Mouse (Mus musculus) cerebral cortex, adult 2 months (tissue): ENCODE data around the gene Hras.

ENCODE experiments used
- WGBS: fragments of 180-500 bp; shearing (Covaris S2); methylation state at CpG from one replicate; pipeline ENCODE4 v1.1.7; 2018; 5-methylcytosine and 5-hydroxymethylcytosine counted together

The Hras gene

DNA sequence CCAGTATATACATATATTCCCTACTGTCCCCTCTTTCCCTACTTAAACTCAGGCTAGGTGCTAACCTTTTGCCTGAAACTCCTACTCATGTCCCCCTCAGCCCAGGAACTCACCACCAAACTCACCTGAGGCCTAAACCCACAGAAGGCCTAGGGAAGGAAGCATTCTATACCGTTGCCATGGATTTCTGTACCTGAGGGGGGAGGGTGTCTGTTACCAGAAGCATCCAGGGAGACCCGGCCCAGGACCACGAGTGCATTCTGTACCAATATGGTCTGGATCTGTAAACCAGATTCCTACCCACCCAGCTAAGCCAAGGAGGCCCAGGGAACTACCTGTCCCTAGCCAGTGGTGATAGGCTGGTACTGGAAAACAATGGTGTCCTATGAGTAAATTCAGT, 20.5 kb upstream of the Hras start:
- 82% methylated on average over 3 of the region's 3 CpGs for WGBS

DNA sequence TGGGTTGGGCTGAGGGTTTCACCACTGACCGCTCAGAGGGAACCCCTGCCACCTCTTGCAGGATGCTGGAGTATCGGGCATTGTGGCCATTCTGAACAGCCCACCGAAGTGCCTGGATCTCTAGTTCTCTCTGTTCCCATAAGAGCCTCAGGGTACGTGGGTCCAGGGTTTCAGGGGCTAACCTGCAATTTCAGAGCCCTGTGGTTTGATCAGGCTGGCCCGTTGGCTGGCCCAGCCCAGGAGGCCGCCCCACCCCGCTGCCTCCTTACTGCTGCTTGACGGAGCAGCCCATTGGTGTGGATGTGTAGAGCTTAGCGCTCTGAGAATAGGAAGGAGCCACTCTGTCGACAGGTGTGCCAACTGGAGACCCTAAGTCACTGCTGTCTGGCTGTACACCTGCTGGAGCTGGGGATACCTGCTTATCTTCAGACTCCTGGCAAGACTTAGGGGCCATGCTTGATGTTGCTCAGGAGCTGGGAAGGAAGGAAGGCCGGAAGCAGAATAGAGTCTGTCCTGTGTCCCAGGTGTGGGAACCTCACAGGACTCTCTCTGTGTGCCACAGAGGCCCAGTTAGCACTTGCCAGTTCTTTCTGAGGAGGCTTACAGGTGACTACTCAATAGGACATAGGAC, 19.9 kb upstream of the Hras start, which contains the start of gene Lmntd2:
Gene Lmntd2, minus strand, starts transcription at position 476 of the 631 bp plus-strand sequence.
- 96% methylated on average over 11 of the region's 11 CpGs for WGBS

DNA sequence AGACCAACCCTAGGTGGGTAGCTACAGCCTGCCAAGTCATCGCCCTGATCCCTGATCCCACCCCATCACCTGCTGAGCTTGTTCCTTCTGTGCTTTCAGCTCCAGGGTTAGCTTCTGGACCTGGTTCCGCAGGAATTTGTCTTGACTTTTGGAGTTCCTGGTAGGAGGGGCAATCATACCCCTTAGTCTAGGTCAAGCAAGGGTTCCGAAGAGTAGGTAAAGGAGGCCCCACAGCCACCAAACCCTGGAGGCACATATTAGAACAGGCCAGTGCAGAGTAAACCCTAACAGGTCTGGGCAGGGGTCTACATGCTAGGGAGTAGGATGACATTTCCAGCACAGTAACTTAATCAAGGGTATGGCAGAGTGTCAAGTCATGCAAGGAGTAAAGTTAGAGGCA, 19.3 kb upstream of the Hras start:
- 86% methylated on average over 3 of the region's 3 CpGs for WGBS

DNA sequence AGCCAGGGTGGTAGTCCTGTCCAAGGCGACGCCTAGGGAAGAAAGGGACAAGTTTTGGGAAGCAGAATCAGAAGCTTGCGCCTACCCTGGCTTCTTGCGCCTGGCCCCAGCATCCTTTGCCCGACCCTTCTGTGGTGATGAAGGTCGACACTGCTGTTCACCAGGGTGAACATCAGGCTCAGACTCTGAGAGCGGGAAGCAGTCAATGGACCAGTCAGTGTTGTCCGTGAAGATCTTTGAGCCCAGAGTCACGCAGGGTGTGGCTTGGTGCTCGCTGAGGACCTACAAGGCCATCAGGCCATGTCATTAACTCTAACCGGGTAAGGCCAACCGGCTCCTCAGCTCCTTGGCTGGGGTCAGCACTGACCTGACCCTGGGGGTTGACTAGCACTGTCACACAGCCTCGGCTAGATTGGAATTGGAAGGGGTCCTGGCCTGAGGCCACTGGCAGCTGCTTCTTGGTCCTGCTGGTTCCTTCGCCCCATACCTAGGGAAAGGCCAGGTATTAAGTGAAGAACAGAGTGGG, 16.9 kb upstream of the Hras start:
- 93% methylated on average over 14 of the region's 14 CpGs for WGBS

DNA sequence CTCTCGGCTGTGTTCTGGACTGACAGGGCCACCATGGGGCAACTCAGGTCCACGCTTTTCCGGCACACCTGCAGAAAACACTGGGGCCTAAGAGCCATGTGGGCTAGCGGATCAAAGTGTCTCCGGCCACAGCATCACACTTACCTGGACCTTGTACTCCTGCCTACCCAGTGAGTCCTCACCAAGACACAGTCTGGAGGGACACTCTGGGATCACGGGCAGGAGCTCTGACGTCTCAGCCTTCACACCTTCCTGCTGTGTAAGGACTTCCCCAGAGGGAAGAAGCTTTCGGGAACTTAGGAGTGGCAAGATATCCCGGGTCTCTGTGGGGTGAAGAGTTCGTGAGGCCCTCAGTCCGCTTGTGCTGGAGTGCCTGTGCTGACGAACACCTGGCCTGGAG, 16.3 kb upstream of the Hras start:
- 87% methylated on average over 12 of the region's 12 CpGs for WGBS

DNA sequence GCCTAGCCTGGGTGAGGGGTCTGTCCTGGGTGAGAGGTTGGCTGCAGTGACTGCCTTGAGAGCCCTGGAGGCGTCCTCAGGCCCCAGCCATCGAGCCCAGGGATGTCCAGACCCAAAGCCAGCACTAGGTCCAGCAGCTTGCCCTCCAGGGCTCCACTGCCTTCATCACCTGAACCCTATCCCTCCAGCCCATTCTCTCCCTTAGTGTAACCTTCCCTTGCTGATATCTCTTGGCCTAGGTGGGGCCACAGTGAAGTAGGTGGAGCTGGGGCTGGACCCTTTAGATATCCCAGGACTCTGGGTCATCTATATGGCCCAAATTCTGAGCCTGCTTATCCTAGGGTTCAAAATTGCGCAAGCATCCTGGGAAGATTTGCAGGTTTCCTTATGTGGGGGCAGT, 15.7 kb upstream of the Hras start:
- 81% methylated on average over 3 of the region's 3 CpGs for WGBS

DNA sequence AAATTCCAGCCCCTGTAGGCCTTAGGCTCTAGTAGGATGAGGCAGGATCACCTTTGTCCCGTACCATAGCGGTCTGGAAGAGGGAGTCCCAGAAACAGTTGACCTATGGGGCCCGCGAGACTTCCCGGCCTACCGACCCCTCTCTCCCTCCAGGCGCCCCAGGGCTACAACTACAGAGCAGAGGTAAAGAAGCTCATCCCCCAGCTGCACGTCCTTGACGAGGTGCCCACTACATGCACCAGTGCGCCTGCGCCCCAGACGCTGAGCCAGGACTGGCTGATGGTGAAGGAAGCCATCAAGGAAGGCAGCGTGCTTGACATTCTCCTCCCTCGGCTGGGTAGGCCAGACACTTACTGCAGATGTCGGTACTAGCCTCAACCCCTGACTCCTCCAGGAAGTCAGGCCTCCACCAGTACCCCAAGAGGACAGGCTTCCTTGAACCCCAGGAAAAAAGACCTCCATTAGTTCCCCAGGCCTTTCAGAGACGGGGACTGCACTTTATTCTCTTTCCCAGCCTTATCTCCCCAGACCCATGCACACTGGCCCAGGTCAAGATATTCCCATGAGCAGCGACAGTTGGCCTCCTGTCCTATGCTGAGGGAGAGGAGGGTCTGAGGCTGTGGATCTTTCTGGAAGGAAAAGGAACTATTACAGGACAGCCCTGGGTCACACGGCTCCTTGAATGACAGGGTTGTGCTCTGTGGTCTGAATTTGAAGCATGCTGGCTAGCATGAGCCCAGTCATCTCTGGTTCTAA, 12.6 kb upstream of the Hras start:
- WGBS, result 95% methylated on average over 18 of the region's 18 CpGs

DNA sequence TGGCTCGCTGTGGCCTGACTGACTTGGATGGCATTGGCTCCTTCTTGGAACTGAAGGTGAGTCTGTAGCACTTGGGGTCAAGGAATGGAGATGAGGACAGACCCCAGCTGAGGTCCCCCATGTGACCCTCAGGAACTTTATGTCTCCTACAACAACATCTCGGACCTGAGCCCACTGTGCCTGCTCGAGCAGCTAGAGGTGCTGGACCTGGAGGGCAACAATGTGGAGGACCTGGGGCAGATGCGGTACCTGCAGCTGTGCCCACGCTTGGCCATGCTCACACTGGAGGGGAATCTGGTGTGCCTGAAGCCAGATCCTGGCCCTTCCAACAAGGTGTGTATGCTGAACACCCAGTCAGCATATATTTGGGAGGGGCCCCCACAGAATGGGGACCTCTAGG, 11.7 kb upstream of the Hras start:
- 94% methylated on average over 5 of the region's 5 CpGs for whole genome bisulfite sequencing

DNA sequence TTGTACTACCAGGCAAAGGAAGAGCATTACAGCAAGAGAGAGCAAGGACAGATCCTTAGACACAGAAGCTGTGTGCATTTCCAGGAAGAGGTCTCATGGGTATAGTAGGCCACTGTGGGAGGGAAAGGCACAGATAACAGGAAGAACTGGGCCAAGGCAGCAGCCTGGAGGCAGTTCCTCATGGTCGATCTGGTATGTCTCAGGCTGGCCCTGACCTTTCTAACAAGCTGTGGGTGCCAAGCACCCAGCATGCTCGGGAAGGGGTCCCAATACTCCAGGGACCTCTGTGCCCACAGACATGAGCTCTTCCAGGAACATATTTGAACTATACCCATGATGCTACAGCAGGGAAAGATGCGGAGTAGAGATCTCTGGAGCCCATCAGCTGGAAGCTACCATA, 10.7 kb upstream of the Hras start:
- WGBS, result 81% methylated on average over 3 of the region's 3 CpGs

DNA sequence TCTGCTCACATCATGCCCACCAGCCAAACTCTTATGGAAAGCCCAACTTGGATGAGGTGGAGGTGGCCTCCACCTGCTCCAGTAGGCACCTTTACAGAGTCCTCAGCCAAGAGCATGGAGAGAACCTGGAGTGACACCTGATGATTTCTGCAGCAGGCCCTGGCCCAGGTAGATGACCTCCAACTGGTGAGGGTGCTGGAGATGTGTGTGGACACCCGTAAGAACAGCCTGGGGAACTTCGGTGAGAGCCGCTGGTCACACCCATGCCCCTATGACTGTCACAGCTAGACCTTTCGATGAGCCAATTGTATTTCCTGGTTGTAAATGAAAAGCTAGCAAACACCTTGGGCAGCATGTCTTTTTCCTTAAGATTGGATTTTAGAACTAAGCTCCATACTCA, 4.3 kb upstream of the Hras start:
- 97% methylated on average over 4 of the region's 4 CpGs for WGBS

DNA sequence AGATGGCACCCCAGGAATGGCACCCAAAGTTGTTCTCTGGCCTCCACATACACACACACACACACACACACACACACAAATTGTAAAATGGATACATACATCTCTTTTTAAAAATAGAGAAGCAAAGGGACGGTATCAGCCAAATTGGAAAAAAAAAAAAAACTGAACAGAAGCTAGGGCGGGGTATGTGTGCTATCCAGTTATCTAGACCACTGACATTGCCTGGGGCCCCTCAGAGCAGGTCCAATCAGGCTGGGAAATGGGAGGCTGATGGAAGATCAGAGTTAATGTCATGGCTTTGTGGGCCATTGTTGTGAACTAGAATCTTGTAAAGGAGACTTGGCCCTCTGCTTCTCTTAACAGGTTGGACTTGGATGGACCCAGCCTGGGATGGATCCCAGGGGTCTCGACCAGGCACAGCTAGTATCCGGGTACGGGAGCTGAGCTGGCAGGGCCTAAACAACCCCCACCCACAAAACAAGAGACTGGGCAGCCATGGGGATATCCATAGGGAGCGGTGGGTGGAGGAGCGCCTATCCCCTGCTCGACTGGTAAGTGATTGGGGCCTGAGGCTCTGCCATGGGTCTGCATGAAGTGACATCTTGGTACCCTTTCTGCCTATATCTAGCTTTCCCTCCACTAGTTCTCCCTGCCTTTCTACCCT, 2.9 kb upstream of the Hras start:
- WGBS, result 96% methylated on average over 8 of the region's 8 CpGs

DNA sequence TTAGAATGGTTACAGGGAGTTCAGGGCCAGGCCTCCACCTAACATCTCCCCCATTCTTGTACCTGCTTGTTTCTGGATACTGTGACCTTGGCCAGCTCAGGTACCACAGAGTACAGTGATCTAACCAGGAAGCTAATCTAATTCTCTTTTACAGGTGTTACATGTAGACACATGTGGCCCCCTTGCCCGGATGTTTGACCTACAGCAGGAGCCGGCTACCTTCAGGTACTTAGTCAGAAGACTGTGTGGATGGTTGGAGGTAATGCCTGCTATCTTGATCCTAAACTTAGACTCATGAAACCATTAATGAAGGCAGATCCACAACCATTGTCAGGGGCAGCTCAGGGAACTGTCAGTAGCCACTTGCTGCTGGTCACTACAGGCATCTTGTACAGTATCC, 1.9 kb upstream of the Hras start:
- WGBS, result 94% methylated on average over 2 of the region's 2 CpGs

DNA sequence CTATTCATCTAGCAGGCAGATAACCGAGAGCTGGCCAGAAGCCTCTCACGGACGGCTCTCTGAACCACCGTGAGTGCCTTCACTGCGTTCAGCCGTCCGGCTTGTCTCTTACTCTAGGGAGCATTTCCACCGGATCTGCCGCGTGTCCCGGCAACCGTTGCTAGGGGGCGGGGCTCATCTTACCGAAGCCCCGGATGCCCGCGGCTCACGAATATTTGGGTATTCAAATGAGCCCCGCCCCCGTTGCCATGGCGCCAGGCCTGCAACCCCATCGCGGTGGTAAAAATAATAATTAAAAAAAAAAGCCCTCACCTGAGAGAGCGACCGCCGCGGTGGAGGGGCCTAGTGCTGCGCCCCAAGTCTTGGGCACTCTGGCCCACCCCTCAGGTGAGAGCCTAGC, 1.0 kb upstream of the Hras start:
- WGBS, result 2% methylated on average over 28 of the region's 28 CpGs

DNA sequence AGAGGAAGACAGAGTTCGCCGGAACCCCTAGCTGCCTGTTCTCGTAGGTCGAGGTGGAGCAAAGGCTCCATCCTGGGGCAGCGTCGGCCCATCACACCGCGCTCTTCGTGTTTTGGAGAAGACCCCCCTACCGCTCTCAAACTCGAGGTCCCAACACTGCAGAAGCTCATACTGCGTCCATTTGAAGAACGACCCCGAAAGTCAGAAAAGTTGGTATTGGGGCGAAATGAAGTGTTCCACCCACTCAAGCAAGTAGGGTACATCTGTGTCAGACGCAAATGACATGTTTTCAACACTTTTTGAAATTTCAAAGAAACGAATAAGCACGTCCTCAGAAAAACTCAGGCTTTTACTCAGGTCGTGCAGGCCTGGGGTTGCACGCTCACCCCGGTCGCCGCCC, 604 bp upstream of the Hras start:
- under 1% methylated on average over 23 of the region's 23 CpGs for WGBS

DNA sequence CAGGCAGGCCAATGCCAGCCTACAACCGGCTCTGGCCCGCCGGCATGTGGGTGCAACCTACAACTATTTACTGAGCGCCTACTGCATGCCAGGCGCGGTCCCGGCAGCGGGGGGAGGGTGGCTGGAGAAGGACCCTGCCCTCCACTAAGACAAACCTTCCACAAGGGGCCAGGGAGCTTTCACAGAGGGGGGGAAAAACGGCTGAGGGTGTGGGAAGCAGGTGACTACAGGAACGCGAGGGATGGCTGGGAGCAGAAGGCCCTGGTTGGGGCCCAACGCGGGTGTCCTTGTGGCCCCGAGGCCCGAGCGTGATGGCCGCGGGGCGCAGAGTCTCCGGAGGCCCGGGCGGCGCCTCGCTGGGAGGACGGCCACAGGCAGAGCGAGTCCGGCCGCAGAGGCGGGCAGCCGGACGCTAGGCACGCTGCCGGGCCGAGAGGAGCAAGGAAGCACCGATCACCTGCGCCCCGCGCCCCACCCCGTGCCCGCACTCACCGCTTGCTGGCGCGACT, 403 bp downstream of the Hras start:
- under 1% methylated on average over 43 of the region's 43 CpGs for WGBS

DNA sequence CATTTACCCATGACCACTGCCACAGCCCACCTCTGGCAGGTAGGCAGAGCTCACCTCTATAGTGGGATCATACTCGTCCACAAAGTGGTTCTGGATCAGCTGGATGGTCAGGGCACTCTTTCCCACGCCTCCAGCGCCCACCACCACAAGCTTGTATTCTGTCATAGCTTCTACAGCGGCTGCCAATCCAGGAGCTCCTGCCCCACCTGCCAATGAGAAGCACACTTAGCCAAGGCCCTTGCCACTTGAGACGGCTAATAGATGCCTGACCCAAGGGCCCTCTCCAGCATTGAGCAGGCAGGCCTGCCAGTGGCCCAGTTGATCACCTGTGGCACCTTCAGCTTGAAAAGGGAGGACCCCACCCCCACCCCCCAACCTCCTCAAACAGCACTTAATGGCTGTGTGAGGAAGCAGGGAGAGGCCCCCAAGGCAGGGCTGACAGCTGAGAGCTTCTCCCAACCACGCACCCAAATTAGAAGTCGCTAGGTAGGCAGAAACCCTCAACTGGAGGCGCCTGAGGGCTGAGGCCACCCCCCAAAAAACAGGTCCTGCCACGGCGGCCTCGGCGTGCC, 943 bp downstream of the Hras start:
- WGBS, result 23% methylated on average over 12 of the region's 12 CpGs

DNA sequence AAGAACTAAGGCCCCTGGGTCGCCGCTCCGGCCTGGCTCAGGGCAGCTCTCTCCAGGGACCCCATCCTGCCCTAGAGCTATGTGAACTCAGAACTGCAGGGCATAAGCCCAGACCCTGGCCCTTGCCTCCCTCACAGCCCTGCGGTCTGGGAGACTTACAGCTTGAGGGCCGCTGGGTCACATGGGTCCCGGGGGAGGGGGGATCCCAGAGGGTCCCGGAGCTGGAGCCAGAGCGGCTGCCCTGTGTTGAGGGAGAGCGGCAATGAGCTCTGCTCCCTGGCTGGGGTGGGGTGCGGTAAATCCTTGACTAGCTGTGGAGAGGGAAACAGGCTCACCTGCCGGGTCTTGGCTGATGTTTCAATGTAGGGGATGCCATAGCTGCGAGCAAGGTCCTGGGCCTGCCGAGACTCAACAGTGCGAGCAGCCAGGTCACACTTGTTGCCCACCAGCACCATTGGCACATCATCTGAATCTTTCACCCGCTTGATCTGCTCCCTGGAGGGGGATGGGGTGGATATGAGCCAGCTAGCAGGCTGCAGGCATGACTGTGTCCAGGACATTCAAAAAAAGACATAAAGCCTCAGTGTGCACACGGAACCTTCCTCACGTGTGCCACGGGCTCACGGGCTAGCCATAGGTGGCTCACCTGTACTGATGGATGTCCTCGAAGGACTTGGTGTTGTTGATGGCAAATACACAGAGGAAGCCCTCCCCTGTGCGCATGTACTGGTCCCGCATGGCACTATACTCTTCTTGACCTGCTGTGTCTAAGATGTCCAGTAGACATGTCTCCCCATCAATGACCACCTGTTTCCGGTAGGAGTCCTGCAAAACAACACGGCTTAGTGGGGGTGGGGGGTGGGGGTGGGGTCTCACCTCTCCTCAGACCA, 1.8 kb downstream of the Hras start:
- 85% methylated on average over 24 of the region's 24 CpGs for WGBS

DNA sequence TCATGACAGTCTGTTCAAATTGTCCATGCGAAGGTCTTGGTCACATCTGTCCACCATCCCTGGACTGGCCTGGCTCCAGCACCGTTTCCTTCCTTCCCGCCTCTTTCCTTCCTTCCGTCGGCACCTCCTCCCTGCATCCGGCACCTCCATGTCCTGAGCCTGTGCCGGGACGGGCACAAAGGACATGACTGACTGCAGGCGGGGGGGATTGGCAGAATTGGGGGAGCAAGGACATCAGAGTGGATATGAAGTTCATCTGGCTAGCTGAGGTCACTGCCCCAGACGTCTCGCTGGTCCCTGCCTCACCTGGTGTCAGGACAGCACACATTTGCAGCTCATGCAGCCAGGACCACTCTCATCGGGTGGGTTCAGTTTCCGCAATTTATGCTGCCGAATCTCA, 2.8 kb downstream of the Hras start:
- 85% methylated on average over 14 of the region's 14 CpGs for WGBS

DNA sequence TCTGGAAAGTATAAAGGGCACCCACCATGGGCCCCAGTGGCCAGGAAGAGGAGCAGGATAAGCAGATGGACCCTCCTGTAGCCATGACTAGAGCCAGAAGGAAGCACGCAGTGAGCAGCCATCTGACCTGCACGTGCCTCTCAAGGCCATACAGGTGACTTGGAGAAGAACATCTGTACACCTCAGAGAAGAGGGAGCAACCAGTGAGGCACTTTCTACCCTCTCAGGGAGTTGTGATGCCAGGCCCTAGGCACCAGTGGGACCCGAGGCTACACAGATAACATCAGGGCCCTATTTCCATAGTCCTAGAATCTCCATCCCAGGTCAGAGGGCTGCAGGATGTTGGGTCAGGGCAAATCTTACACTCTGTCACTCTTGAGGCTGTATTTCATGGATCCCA, 3.6 kb downstream of the Hras start:
- 93% methylated on average over 3 of the region's 3 CpGs for WGBS

DNA sequence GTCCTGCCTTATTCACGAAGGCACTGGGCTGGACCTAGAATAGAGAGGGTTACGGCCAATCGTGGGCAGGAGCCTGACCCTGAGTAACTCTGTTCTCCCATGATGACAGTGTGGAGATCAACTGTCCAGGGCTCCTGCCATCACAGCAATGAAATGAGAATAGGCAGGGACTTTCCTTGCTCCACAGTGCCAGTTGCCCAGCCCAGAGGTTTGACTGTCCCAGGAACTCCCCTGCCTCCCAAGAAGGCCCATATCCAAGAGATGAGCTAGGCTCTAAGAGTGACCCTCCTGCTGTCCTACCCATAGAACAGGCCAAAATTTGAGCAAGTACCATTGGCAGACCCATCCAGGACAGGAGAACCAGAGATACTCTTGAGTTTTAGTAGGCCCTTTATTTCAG, 5.1 kb downstream of the Hras start:
- WGBS, result 83% methylated on average over 3 of the region's 3 CpGs

DNA sequence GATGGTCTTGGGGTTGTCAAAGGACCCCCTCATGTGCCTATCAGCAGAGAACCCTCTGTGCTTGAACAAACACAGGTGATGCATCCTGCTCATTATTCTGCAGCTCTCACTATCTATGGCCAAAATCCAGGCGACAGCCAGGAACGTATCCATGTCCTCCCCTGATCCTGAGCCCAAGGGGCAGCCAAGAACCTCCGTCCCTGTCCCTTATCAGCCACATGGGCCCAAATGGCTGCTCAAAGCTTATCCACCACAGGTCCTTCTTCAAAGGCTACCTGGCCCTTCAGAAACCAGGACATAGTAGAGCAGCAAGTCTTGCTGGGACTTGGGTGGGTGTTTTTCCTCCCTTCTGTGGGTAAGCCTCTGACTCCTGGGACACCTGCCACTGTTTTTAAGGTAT, 5.6 kb downstream of the Hras start:
- WGBS, result 82% methylated on average over 3 of the region's 3 CpGs
